Mouse (Mus musculus) heart, postnatal 0 days (tissue): Measurements from ENCODE around the gene B3gnt7.

Source experiments
- CTCF ChIP-seq: IDR thresholded peaks from 2 replicates; pipeline ENCODE4 v1.5.1; 2016; ENCODE audit warnings: antibody characterized with exemption, control low read depth, low read depth
- EP300 ChIP-seq: IDR thresholded peaks from 2 replicates; pipeline ENCODE4 v1.6.1; 2016; ENCODE audit warnings: antibody characterized with exemption, low read depth

DNA sequence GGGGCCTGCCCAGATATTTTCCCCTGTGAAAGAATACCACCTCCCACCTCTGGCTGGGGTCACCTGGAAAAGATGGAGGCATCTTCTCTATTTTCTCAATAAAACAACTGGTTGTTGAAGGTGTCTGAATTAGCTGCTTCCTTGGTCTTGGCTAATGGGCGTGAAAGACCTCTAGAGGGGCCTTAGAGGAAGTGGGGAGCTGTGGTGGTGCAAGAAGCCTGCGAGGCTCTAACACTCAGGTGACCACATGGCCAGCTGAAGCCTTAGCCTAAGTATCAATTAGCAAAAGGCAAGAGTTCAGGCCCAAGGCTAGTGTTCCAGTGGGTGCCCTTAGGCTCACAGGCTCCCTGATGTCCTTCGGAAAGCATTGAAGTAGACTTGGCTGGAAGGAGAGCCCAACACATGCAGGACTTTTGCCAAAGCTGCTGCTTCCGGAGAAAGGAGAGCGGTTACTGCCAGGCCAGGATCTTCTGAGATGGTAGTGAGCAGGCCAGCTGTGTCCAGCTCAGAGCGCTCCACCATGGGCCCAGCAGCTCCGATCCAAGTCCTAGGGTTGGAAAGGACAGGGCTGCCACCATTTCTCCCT, 4.6 kb downstream of the B3gnt7 start:
- TF ChIP-seq CTCF = no peak
- TF ChIP-seq EP300 = no peak
